Mouse (Mus musculus) kidney, embryonic 14.5 days (tissue): Measurements from ENCODE around the gene Gm20903. TPM values are rescaled to one million over a fixed set of nuclear protein-coding genes. Genes with fewer than 3 reads are reported as not detected.
"Not testable (repeated sequence)": the region's sequence is repeated elsewhere in the genome, so short reads cannot be mapped to it uniquely, and the experiment has no call there.

Experiments used
- ATAC-seq: fragments of 200-750 bp; cut with Nextera tagmentation; 2 replicates; pipeline ENCODE4 v1.8.0; 2017; ENCODE audit warnings: moderate number of reproducible peaks, mild to moderate bottlenecking, moderate TSS enrichment, moderate library complexity; ENCODE audit not compliant: low FRiP score, low TSS enrichment
- H3K27ac ChIP-seq: fragments of 300-500 bp; sonication (generic); 2 replicates; pipeline ENCODE4 v1.5.1; 2014; ENCODE audit warnings: low read depth, mild to moderate bottlenecking, low read length, moderate library complexity, mixed read lengths
- H3K27me3 ChIP-seq: fragments of 300-500 bp; sonication (generic); 2 replicates; pipeline ENCODE4 v1.6.1; 2014; ENCODE audit warnings: mild to moderate bottlenecking, low read length; ENCODE audit not compliant: control insufficient read depth, insufficient read depth
- H3K36me3 ChIP-seq: fragments of 300-500 bp; sonication (generic); 2 replicates; pipeline ENCODE4 v1.6.1; 2014; ENCODE audit warnings: low read length, mixed read lengths; ENCODE audit not compliant: control insufficient read depth, insufficient read depth
- H3K4me1 ChIP-seq: fragments of 300-500 bp; sonication (generic); 2 replicates; pipeline ENCODE4 v1.6.1; 2014; ENCODE audit warnings: low read length, mixed read lengths; ENCODE audit not compliant: control insufficient read depth, insufficient read depth
- H3K4me2 ChIP-seq: fragments of 300-500 bp; sonication (generic); replicated peaks from 2 replicates; pipeline ENCODE4 v1.6.1; 2014; ENCODE audit warnings: low read depth, mild to moderate bottlenecking, low read length
- H3K4me3 ChIP-seq: fragments of 300-500 bp; sonication (generic); 2 replicates; pipeline ENCODE4 v1.5.1; 2014; ENCODE audit warnings: mild to moderate bottlenecking, low read length
- H3K9ac ChIP-seq: fragments of 300-500 bp; sonication (generic); 2 replicates; pipeline ENCODE4 v1.6.1; 2014; ENCODE audit warnings: low read depth, mild to moderate bottlenecking, low read length, moderate library complexity
- H3K9me3 ChIP-seq: fragments of 300-500 bp; sonication (generic); 2 replicates; pipeline ENCODE4 v1.6.1; 2016; ENCODE audit warnings: low read length; ENCODE audit not compliant: control insufficient read depth
- WGBS: fragments of 180-500 bp; shearing (Covaris S2); extraction: QIAGEN DNeasy Blood & Tissue Kit; methylation state at CpG from one replicate; pipeline ENCODE4 v1.1.7; 2014; 5-methylcytosine and 5-hydroxymethylcytosine counted together
- polyA plus RNA-seq: library from polyadenylated mRNA; unstranded; fragments of >200 nt; fragmentation: Nextera tagmentation; extraction: Ambion mirVana; gene quantifications from 2 replicates; pipeline ENCODE4 v1.2.1, GENCODE M21; 2014

Gm20903 gene
- not detected in 2 replicates for polyA plus RNA-seq

DNA sequence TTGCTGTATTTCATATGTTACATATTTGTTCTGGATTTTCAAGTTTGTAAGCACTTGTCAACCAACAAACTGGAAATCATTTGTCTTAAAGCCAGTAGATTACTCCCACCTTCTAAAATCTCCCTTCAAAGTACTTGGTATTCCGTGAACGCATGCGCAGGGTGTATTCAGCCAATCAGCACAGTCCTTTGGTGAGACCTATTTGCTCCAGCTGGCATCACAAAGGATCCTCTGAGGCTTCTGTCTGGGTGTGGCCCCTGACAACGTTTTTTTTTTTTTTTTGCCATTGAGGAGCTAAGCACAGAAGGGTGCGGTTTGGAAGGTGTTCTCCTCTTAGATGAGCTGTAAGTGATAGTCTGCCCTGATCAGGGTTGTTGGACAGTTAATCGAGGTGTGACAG lies at the start of gene Gm20903:
Gene Gm20903, plus strand, starts transcription at position 301 of the 400 bp plus-strand sequence.
- not testable (repeated sequence) for ATAC-seq, H3K4me3 ChIP-seq
- no CpG with 5 or more reads among the region's 6 CpGs for WGBS

More for the DNA sequence above, at the start of gene Gm20903:
- not testable (repeated sequence) for H3K27ac ChIP-seq, H3K4me2 ChIP-seq, H3K27me3 ChIP-seq, H3K4me1 ChIP-seq, H3K9ac ChIP-seq, H3K36me3 ChIP-seq, H3K9me3 ChIP-seq
